Mouse (Mus musculus) brain, embryonic 14.5 days (tissue): ENCODE data around the gene Gas7. TPM values are rescaled to one million over a fixed set of nuclear protein-coding genes. Genes with fewer than 3 reads are reported as not detected.

Experiments
- DNase-seq: peaks from one replicate; pipeline ENCODE4 v3.0.0-alpha.2; 2011; ENCODE audit warnings: low read depth
- CTCF ChIP-seq: fragments of 200-500 bp; IDR thresholded peaks from 2 replicates; pipeline ENCODE4 v1.5.1; 2012; ENCODE audit warnings: inconsistent platforms, mild to moderate bottlenecking, moderate library complexity, borderline replicate concordance; ENCODE audit not compliant: insufficient read depth, insufficient read length; ENCODE audit errors: extremely low read depth
- POLR2A ChIP-seq: fragments of 200-500 bp; IDR thresholded peaks from 2 replicates; pipeline ENCODE4 v1.6.1; 2012; ENCODE audit warnings: mild to moderate bottlenecking, inconsistent platforms, borderline replicate concordance; ENCODE audit not compliant: poor library complexity, insufficient read depth, insufficient read length, severe bottlenecking; ENCODE audit errors: extremely low read depth
- polyA plus RNA-seq: library from polyadenylated mRNA; depleted of rRNA; stranded (reverse); fragments of >200 nt; gene quantifications from 2 replicates; pipeline ENCODE4 v1.2.3, GENCODE M21; 2012

Gene Gas7
- polyA plus RNA-seq, 1 experiment: 22.1 TPM

GRCm38 (mm10) chr11:67566704-67567103 is 111.5 kb downstream of the Gas7 start:
- TF ChIP-seq CTCF: no peak
- TF ChIP-seq POLR2A: no peak
- no peak for DNase-seq

- DNase-seq: no peak
- TF ChIP-seq POLR2A: no peak
- no peak for TF ChIP-seq CTCF
Observed at GRCm38 (mm10) chr11:67567184-67567583, 111.9 kb downstream of the Gas7 start.

- DNase-seq: no peak
- TF ChIP-seq CTCF (no peak), POLR2A (no peak)
Observed at GRCm38 (mm10) chr11:67567991-67568390, 112.8 kb downstream of the Gas7 start.

- TF ChIP-seq CTCF (no peak), POLR2A (no peak)
Observed at GRCm38 (mm10) chr11:67568815-67569214, 113.6 kb downstream of the Gas7 start.

GRCm38 (mm10) chr11:67570947-67571346 is 115.7 kb downstream of the Gas7 start:
- TF ChIP-seq CTCF (no peak), POLR2A (no peak)
- DNase-seq: peak; percentile 75

More at GRCm38 (mm10) chr11:67568815-67569214, 113.6 kb downstream of the Gas7 start:
- DNase-seq: no peak

- DNase-seq: no peak
- TF ChIP-seq POLR2A (no peak), CTCF (no peak)
Observed at GRCm38 (mm10) chr11:67574344-67574743, 119.1 kb downstream of the Gas7 start.

- no peak for DNase-seq
- TF ChIP-seq POLR2A (no peak), CTCF (no peak)
Observed at GRCm38 (mm10) chr11:67577472-67577871, 122.2 kb downstream of the Gas7 start.

GRCm38 (mm10) chr11:67577994-67578393 is 122.8 kb downstream of the Gas7 start:
- TF ChIP-seq POLR2A (no peak), CTCF (no peak)
- DNase-seq: no peak

- TF ChIP-seq POLR2A (no peak), CTCF (no peak)
- no peak for DNase-seq
Observed at GRCm38 (mm10) chr11:67579136-67579535, 123.9 kb downstream of the Gas7 start.

GRCm38 (mm10) chr11:67581549-67581948 is 126.3 kb downstream of the Gas7 start:
- no peak for DNase-seq
- TF ChIP-seq POLR2A: no peak
- TF ChIP-seq CTCF: no peak

- no peak for TF ChIP-seq CTCF
- DNase-seq: no peak
Observed at GRCm38 (mm10) chr11:67582570-67582969, 127.3 kb downstream of the Gas7 start.

GRCm38 (mm10) chr11:67585016-67585415 is 129.8 kb downstream of the Gas7 start:
- no peak for DNase-seq
- TF ChIP-seq POLR2A (no peak), CTCF (no peak)

- DNase-seq: peak; percentile 33
Observed at GRCm38 (mm10) chr11:67585629-67586028, 130.4 kb downstream of the Gas7 start.

More at GRCm38 (mm10) chr11:67585629-67586028, 130.4 kb downstream of the Gas7 start:
- no peak for TF ChIP-seq POLR2A
- TF ChIP-seq CTCF: no peak
